Mouse (Mus musculus) gastrocnemius, postnatal 14 days (tissue): ENCODE measurements around the gene Arhgap4. TPM values are rescaled to one million over a fixed set of nuclear protein-coding genes. Genes with fewer than 3 reads are reported as not detected.

ENCODE experiments used
- DNase-seq: peaks from one replicate; pipeline ENCODE4 v3.0.0; 2021; ENCODE audit warnings: mixed read lengths
- intact Hi-C: fragments of 180-260 bp; cut with DNase I; formaldehyde crosslinking; loops from one replicate; pipeline ENCODE4 v1.15.1; 2025; ENCODE audit warnings: low total_unique reads
- total RNA-seq, 2 experiments: library from RNA; stranded (reverse); gene quantifications; 2 replicates each; pipeline ENCODE4 v1.2.3; 2021

Arhgap4 gene
- total RNA-seq, 2 experiments from 2014 or later, result 0.55 to 0.66 TPM

- DNase-seq, result no peak
- intact Hi-C loops, result no loop called here
These were observed 52.3 kb downstream of the Arhgap4 start for GRCm38 (mm10) chrX:73869334-73869733.

GRCm38 (mm10) chrX:73867852-73868251 is 53.8 kb downstream of the Arhgap4 start:
- no peak for DNase-seq
- intact Hi-C loops, result no loop called here

GRCm38 (mm10) chrX:73867256-73867655 is 54.4 kb downstream of the Arhgap4 start:
- no peak for DNase-seq
- intact Hi-C loops, result no loop called here

- no peak for DNase-seq
- intact Hi-C loops, result no loop called here
These were observed 57.0 kb downstream of the Arhgap4 start for GRCm38 (mm10) chrX:73864692-73865091.

- intact Hi-C loops, result no loop called here
- DNase-seq, result no peak
These were observed 66.6 kb downstream of the Arhgap4 start for GRCm38 (mm10) chrX:73855087-73855408.

GRCm38 (mm10) chrX:73854326-73855086 is 67.2 kb downstream of the Arhgap4 start:
- intact Hi-C loops, result no loop called here
- no peak for DNase-seq

Other genes starting within 250 kb of the Arhgap4 start
- 10 to 100 TPM; 55.5 to 58.5 TPM for gene Slc6a8, start 248.7 kb downstream of the Arhgap4 start, total RNA-seq
- 10 to 100 TPM; 60.5 to 68.8 TPM for gene Bcap31, start 205.7 kb downstream of the Arhgap4 start, total RNA-seq
- gene Abcd1, start 205.3 kb downstream of the Arhgap4 start, total RNA-seq, result 10 to 100 TPM; 22.2 to 22.9 TPM
- gene Plxnb3, start 164.8 kb downstream of the Arhgap4 start, total RNA-seq, result 1 to 10 TPM; 1.2 to 1.8 TPM
- 10 to 100 TPM; 66.3 to 93.3 TPM for gene Srpk3, start 147.5 kb downstream of the Arhgap4 start, total RNA-seq
- gene Idh3g, start 135.0 kb downstream of the Arhgap4 start, total RNA-seq, result 100 to 1,000 TPM; 305 to 363 TPM
- gene Ssr4, start 134.8 kb downstream of the Arhgap4 start, total RNA-seq, result 10 to 100 TPM; 83.7 to 89.5 TPM
- 1 to 10 TPM; 1.7 to 2.2 TPM for gene Pdzd4, start 96.9 kb downstream of the Arhgap4 start, total RNA-seq
- gene Avpr2, start 29.8 kb downstream of the Arhgap4 start, total RNA-seq, result not detected
- 1 to 10 TPM; 1.4 to 1.5 TPM for gene L1cam, start 25.8 kb downstream of the Arhgap4 start, total RNA-seq
- 10 to 100 TPM; 58.8 to 66.1 TPM for gene Naa10, start 74 bp upstream of the Arhgap4 start, total RNA-seq
- 1 to 10 TPM; 3.8 to 4.2 TPM for gene Renbp, start 9.0 kb upstream of the Arhgap4 start, total RNA-seq
- gene Hcfc1, start 44.5 kb upstream of the Arhgap4 start, total RNA-seq, result 10 to 100 TPM; 39.9 to 43.9 TPM
- gene Irak1, start 102.0 kb upstream of the Arhgap4 start, total RNA-seq, result 10 to 100 TPM; 40.3 to 41.2 TPM
- gene Opn1mw, start 205.6 kb upstream of the Arhgap4 start, total RNA-seq, result not detected
- 10 to 100 TPM; 25.6 to 30.4 TPM for gene Mecp2, start 213.5 kb upstream of the Arhgap4 start, total RNA-seq
- gene Tex28, start 246.0 kb upstream of the Arhgap4 start, total RNA-seq, result not detected